Mouse (Mus musculus): ENCODE data around the gene Slc6a18. TPM values are rescaled to one million over a fixed set of nuclear protein-coding genes. Genes with fewer than 3 reads are reported as not detected.

Slc6a18 gene
- total RNA-seq (2014; rRNA removed) (not detected in 2 replicates), polyA plus RNA-seq (2015; fragmentation: Nextera tagmentation; extraction: Ambion mirVana) (not detected in 2 replicates)

GRCm38 (mm10) chr13:73677853-73678252 is at the start of gene Slc6a18:
Gene Slc6a18 (minus strand): TSS chr13:73678023.
- Histone ChIP-seq H3K27ac (no peak within 1 kb of the TSS), H3K4me3 (ENCODE audit: low read length) (no peak within 1 kb of the TSS), H3K27me3 (ENCODE audit: insufficient read depth, low read length) (no peaks in the 10 kb centered on the region), H3K4me1 (ENCODE audit: insufficient read depth, low read length) (no peaks in the 10 kb centered on the region), H3K9me3 (ENCODE audit: low read length) (no peaks in the 10 kb centered on the region), H3K4me2 (ENCODE audit: low read depth, low read length) (no peak within 1 kb of the TSS), H3K36me3 (ENCODE audit: insufficient read depth, low read length) (no peaks in the 10 kb centered on the region), H3K9ac (replicated peaks; ENCODE audit: low read length) (no peak within 1 kb of the TSS)
- DNase-seq (ENCODE audit: low spot score) (no peak), ATAC-seq (no peak)
- no peak for TF ChIP-seq CTCF (IDR thresholded peaks at IDR 0.05; ENCODE audit: low read depth)
- 81% methylated on average over 3 of the region's 3 CpGs for WGBS

GRCm38 (mm10) chr13:73725315-73725714 is 47.5 kb upstream of the Slc6a18 start:
- H3K9ac ChIP-seq (replicated peaks; ENCODE audit: low read length): no peak overlapping the region
- no peaks in the 10 kb centered on the region for H3K27me3 ChIP-seq (ENCODE audit: insufficient read depth, low read length)
- H3K4me1 ChIP-seq (ENCODE audit: insufficient read depth, low read length): no peaks in the 10 kb centered on the region
- no peak overlapping the region for H3K4me3 ChIP-seq (ENCODE audit: low read length)
- 78% methylated on average over 5 of the region's 5 CpGs for WGBS
- DNase-seq (ENCODE audit: low spot score) (no peak), ATAC-seq (no peak)
- H3K9me3 ChIP-seq (ENCODE audit: low read length): no peaks in the 10 kb centered on the region
- no peak for TF ChIP-seq CTCF (IDR thresholded peaks at IDR 0.05; ENCODE audit: low read depth)
- no peak overlapping the region for H3K4me2 ChIP-seq (ENCODE audit: low read depth, low read length)
- no peak overlapping the region for H3K27ac ChIP-seq
- H3K36me3 ChIP-seq (ENCODE audit: insufficient read depth, low read length): no peaks in the 10 kb centered on the region

- peak; percentile 50 for DNase-seq (ENCODE audit: low spot score)
Observed at GRCm38 (mm10) chr13:73723081-73723668, 45.4 kb upstream of the Slc6a18 start.

GRCm38 (mm10) chr13:73720241-73720640 is 42.4 kb upstream of the Slc6a18 start:
- Histone ChIP-seq H3K4me1 (ENCODE audit: insufficient read depth, low read length) (no peaks in the 10 kb centered on the region), H3K36me3 (ENCODE audit: insufficient read depth, low read length) (no peaks in the 10 kb centered on the region), H3K27ac (no peak overlapping the region), H3K4me3 (ENCODE audit: low read length) (no peak overlapping the region), H3K9ac (replicated peaks; ENCODE audit: low read length) (no peak overlapping the region), H3K9me3 (ENCODE audit: low read length) (no peaks in the 10 kb centered on the region), H3K27me3 (ENCODE audit: insufficient read depth, low read length) (no peaks in the 10 kb centered on the region), H3K4me2 (ENCODE audit: low read depth, low read length) (no peak overlapping the region)
- WGBS: 88% methylated on average over 4 of the region's 4 CpGs
- ATAC-seq (no peak), DNase-seq (ENCODE audit: low spot score) (no peak)
- no peak for TF ChIP-seq CTCF (IDR thresholded peaks at IDR 0.05; ENCODE audit: low read depth)

More at GRCm38 (mm10) chr13:73723081-73723668, 45.4 kb upstream of the Slc6a18 start:
- H3K4me2 ChIP-seq (ENCODE audit: low read depth, low read length): no peak overlapping the region
- no peak overlapping the region for H3K27ac ChIP-seq
- TF ChIP-seq CTCF (IDR thresholded peaks at IDR 0.05; ENCODE audit: low read depth): peak; percentile 79
- no peaks in the 10 kb centered on the region for H3K27me3 ChIP-seq (ENCODE audit: insufficient read depth, low read length)
- no peaks in the 10 kb centered on the region for H3K9me3 ChIP-seq (ENCODE audit: low read length)
- H3K4me1 ChIP-seq (ENCODE audit: insufficient read depth, low read length): no peaks in the 10 kb centered on the region
- peak; percentile 67 for ATAC-seq
- H3K36me3 ChIP-seq (ENCODE audit: insufficient read depth, low read length): no peaks in the 10 kb centered on the region
- WGBS: 35% methylated on average over 8 of the region's 8 CpGs
- no peak overlapping the region for H3K9ac ChIP-seq (replicated peaks; ENCODE audit: low read length)
- H3K4me3 ChIP-seq (ENCODE audit: low read length): no peak overlapping the region

- 0% methylated on average over 2 of the region's 2 CpGs for WGBS
- ATAC-seq: peak; percentile 79
- no peaks in the 10 kb centered on the region for H3K9me3 ChIP-seq (ENCODE audit: low read length)
Observed at GRCm38 (mm10) chr13:73718225-73718624, 40.4 kb upstream of the Slc6a18 start.

GRCm38 (mm10) chr13:73714020-73714419 is 36.2 kb upstream of the Slc6a18 start:
- Histone ChIP-seq H3K9ac (replicated peaks; ENCODE audit: low read length) (no peak overlapping the region), H3K4me3 (ENCODE audit: low read length) (no peak overlapping the region), H3K4me2 (ENCODE audit: low read depth, low read length) (no peak overlapping the region), H3K36me3 (ENCODE audit: insufficient read depth, low read length) (no peaks in the 10 kb centered on the region), H3K9me3 (ENCODE audit: low read length) (no peaks in the 10 kb centered on the region), H3K4me1 (ENCODE audit: insufficient read depth, low read length) (no peaks in the 10 kb centered on the region), H3K27me3 (ENCODE audit: insufficient read depth, low read length) (no peaks in the 10 kb centered on the region), H3K27ac (no peak overlapping the region)
- 73% methylated on average over 2 of the region's 2 CpGs for WGBS
- DNase-seq (ENCODE audit: low spot score) (peak; percentile 48), ATAC-seq (no peak)
- TF ChIP-seq CTCF (IDR thresholded peaks at IDR 0.05; ENCODE audit: low read depth): peak; percentile 68

More at GRCm38 (mm10) chr13:73718225-73718624, 40.4 kb upstream of the Slc6a18 start:
- peak; percentile 96 for TF ChIP-seq CTCF (IDR thresholded peaks at IDR 0.05; ENCODE audit: low read depth)
- Histone ChIP-seq H3K4me2 (ENCODE audit: low read depth, low read length) (no peak overlapping the region), H3K4me1 (ENCODE audit: insufficient read depth, low read length) (no peaks in the 10 kb centered on the region), H3K27me3 (ENCODE audit: insufficient read depth, low read length) (no peaks in the 10 kb centered on the region), H3K27ac (no peak overlapping the region), H3K9ac (replicated peaks; ENCODE audit: low read length) (no peak overlapping the region), H3K4me3 (ENCODE audit: low read length) (no peak overlapping the region), H3K36me3 (ENCODE audit: insufficient read depth, low read length) (no peaks in the 10 kb centered on the region)
- peak; percentile 96 for DNase-seq (ENCODE audit: low spot score)

GRCm38 (mm10) chr13:73713204-73713603 is 35.4 kb upstream of the Slc6a18 start:
- Histone ChIP-seq H3K9me3 (ENCODE audit: low read length) (no peaks in the 10 kb centered on the region), H3K4me1 (ENCODE audit: insufficient read depth, low read length) (no peaks in the 10 kb centered on the region), H3K36me3 (ENCODE audit: insufficient read depth, low read length) (no peaks in the 10 kb centered on the region), H3K4me3 (ENCODE audit: low read length) (no peak overlapping the region), H3K9ac (replicated peaks; ENCODE audit: low read length) (no peak overlapping the region), H3K27ac (no peak overlapping the region), H3K27me3 (ENCODE audit: insufficient read depth, low read length) (no peaks in the 10 kb centered on the region), H3K4me2 (ENCODE audit: low read depth, low read length) (no peak overlapping the region)
- TF ChIP-seq CTCF (IDR thresholded peaks at IDR 0.05; ENCODE audit: low read depth): no peak
- WGBS: 95% methylated on average over 4 of the region's 4 CpGs
- no peak for DNase-seq (ENCODE audit: low spot score)
- no peak for ATAC-seq
